Comparison of ENCODE assay signal across 8 mouse cellular contexts in genomic region chr10:128095003-128095636, GRCm38 (mm10). TPM values are rescaled to one million over a fixed set of nuclear protein-coding genes. Genes with fewer than 3 reads are reported as not detected.
DNase-seq lines count a peak whose midpoint lies in the region; ATAC-seq and TF ChIP-seq lines count a peak whose summit lies in the region.

No protein-coding gene starts in this region.

- intact Hi-C loops in heart, postnatal 14 days (cut with DNase I): loop anchor here (5.0 kb wide), 2 partner anchors 47 to 207 kb away; partner anchors contain the start of gene Pan2
- intact Hi-C loops in left cerebral cortex, adult 2 months (cut with DNase I): no loop called here

- peak overlapping the region; percentile 90 for H3K4me3 ChIP-seq in heart, embryonic 13.5 days
- H3K4me3 ChIP-seq in thymus, adult 2 months (ENCODE audit: control insufficient read depth, insufficient read depth, low read length): no peak overlapping the region
- peak overlapping the region; percentile 85; the same call in 1 of the 2 replicates for H3K4me3 ChIP-seq in limb, embryonic 15.5 days
- no peak overlapping the region for H3K4me3 ChIP-seq in left cerebral cortex, adult 2 months

- H3K27ac ChIP-seq in heart, embryonic 13.5 days (replicated peaks): peak overlapping the region; percentile 98
- H3K27ac ChIP-seq in thymus, adult 2 months (ENCODE audit: control insufficient read depth, insufficient read depth, low read length): peak overlapping the region; percentile 16; the same call in 1 of the 2 replicates
- peak overlapping the region; percentile 91; the same call in 1 of the 2 replicates for H3K27ac ChIP-seq in limb, embryonic 15.5 days
- no peak overlapping the region for H3K27ac ChIP-seq in left cerebral cortex, adult 2 months

- peaks cover 67% of the 10 kb centered on the region for H3K4me1 ChIP-seq in heart, embryonic 13.5 days
- peaks cover 22% of the 10 kb centered on the region for H3K4me1 ChIP-seq in thymus, adult 2 months (replicated peaks; ENCODE audit: control insufficient read depth, insufficient read depth, low read length)
- H3K4me1 ChIP-seq in limb, embryonic 15.5 days: peaks cover 53% of the 10 kb centered on the region

- no peak for ATAC-seq in heart, embryonic 13.5 days (ENCODE audit: extremely low read depth, insufficient number of reproducible peaks, low FRiP score, low TSS enrichment)
- ATAC-seq in limb, embryonic 15.5 days (ENCODE audit: insufficient number of reproducible peaks, low FRiP score, low TSS enrichment, low read depth): no peak

- WGBS in heart, embryonic 13.5 days: 31% methylated on average over 9 of the region's 9 CpGs
- WGBS in thymus, adult 2 months: 30% methylated on average over 9 of the region's 9 CpGs
- WGBS in limb, embryonic 15.5 days: 42% methylated on average over 9 of the region's 9 CpGs

- H3K36me3 ChIP-seq in heart, embryonic 13.5 days: peaks cover 8% of the 10 kb centered on the region
- H3K36me3 ChIP-seq in thymus, adult 2 months (ENCODE audit: control insufficient read depth, insufficient read depth, low read length): peaks cover 2% of the 10 kb centered on the region
- peaks cover 8% of the 10 kb centered on the region; the same call in 1 of the 2 replicates for H3K36me3 ChIP-seq in limb, embryonic 15.5 days

- TF ChIP-seq POLR2A in thymus, adult 2 months (IDR thresholded peaks at IDR 0.05; ENCODE audit: control insufficient read depth, extremely low read depth, insufficient read depth, low read length, poor library complexity): no peak

- H3K9ac ChIP-seq in heart, embryonic 13.5 days: peak overlapping the region; percentile 95
- H3K9ac ChIP-seq in limb, embryonic 15.5 days: no peak overlapping the region

- DNase-seq in heart, postnatal 14 days: no peak
- no peak for DNase-seq in thymus, adult 2 months
- no peak for DNase-seq in thymus, adult 18-20 months
- no peak for DNase-seq in left cerebral cortex, adult 2 months (ENCODE audit: extremely low spot score in 1 of 2, low spot score in 2 of 2)
- DNase-seq in cerebellum, adult 8-10 months: no peak
- no peak for DNase-seq in layer of hippocampus, adult 11-12 months (ENCODE audit: low spot score)

- H3K9me3 ChIP-seq in heart, embryonic 13.5 days: no peaks in the 10 kb centered on the region
- no peaks in the 10 kb centered on the region for H3K9me3 ChIP-seq in limb, embryonic 15.5 days

- TF ChIP-seq CTCF in thymus, adult 2 months (IDR thresholded peaks at IDR 0.05; ENCODE audit: borderline replicate concordance, control insufficient read depth, extremely low read depth, insufficient read depth, low read length, poor library complexity): no peak
- no peak for TF ChIP-seq CTCF in left cerebral cortex, adult 2 months (IDR thresholded peaks at IDR 0.05)

- no peaks in the 10 kb centered on the region for H3K27me3 ChIP-seq in heart, embryonic 13.5 days (replicated peaks)
- H3K27me3 ChIP-seq in thymus, adult 2 months (ENCODE audit: control insufficient read depth, insufficient read depth, low read length): no peaks in the 10 kb centered on the region
- no peaks in the 10 kb centered on the region for H3K27me3 ChIP-seq in limb, embryonic 15.5 days

- H3K4me2 ChIP-seq in heart, embryonic 13.5 days: peak overlapping the region; percentile 82
- peak overlapping the region; percentile 41 for H3K4me2 ChIP-seq in limb, embryonic 15.5 days

RNA-seq across cellular contexts. Expression of gene Baz2a, which starts 3.7 kb away (rescaled TPM):
- polyA plus RNA-seq in heart, embryonic 13.5 days (2015; fragmentation: Nextera tagmentation; extraction: Ambion mirVana): 7.4 and 8.0 TPM in 2 replicates
- 10 to 100 TPM; 27.2 to 27.4 TPM for total RNA-seq in heart, postnatal 14 days (2021)
- polyA plus RNA-seq in thymus, adult 2 months (2012; rRNA removed): 126 and 131 TPM in 2 replicates
- 10.4 TPM in 2 replicates for polyA plus RNA-seq in limb, embryonic 15.5 days (2015; fragmentation: Nextera tagmentation; extraction: Ambion mirVana)
- 10 to 100 TPM; 42.2 to 45.1 TPM for total RNA-seq in left cerebral cortex, adult 2 months (2021)

RNA-seq across cellular contexts. Expression of gene Atp5b, which starts 12.0 kb away (rescaled TPM):
- 4,907 and 5,417 TPM in 2 replicates for polyA plus RNA-seq in heart, embryonic 13.5 days (2015; fragmentation: Nextera tagmentation; extraction: Ambion mirVana)
- 1,000 to 10,000 TPM; 8,344 to 8,412 TPM for total RNA-seq in heart, postnatal 14 days (2021)
- 3,947 and 4,074 TPM in 2 replicates for polyA plus RNA-seq in thymus, adult 2 months (2012; rRNA removed)
- polyA plus RNA-seq in limb, embryonic 15.5 days (2015; fragmentation: Nextera tagmentation; extraction: Ambion mirVana): 1,886 and 2,113 TPM in 2 replicates
- total RNA-seq in left cerebral cortex, adult 2 months (2021): 1,000 to 10,000 TPM; 1,628 to 1,633 TPM

RNA-seq across cellular contexts. Expression of gene Ptges3, which starts 36.4 kb away (rescaled TPM):
- 301 and 338 TPM in 2 replicates for polyA plus RNA-seq in heart, embryonic 13.5 days (2015; fragmentation: Nextera tagmentation; extraction: Ambion mirVana)
- 10 to 100 TPM; 71.7 to 80.0 TPM for total RNA-seq in heart, postnatal 14 days (2021)
- 55.7 and 99.1 TPM in 2 replicates for polyA plus RNA-seq in thymus, adult 2 months (2012; rRNA removed)
- 402 and 459 TPM in 2 replicates for polyA plus RNA-seq in limb, embryonic 15.5 days (2015; fragmentation: Nextera tagmentation; extraction: Ambion mirVana)
- 100 to 1,000 TPM; 121 to 123 TPM for total RNA-seq in left cerebral cortex, adult 2 months (2021)

RNA-seq across cellular contexts. Expression of gene Naca, which starts 59.7 kb away (rescaled TPM):
- polyA plus RNA-seq in heart, embryonic 13.5 days (2015; fragmentation: Nextera tagmentation; extraction: Ambion mirVana): 540 TPM in 2 replicates
- 100 to 1,000 TPM; 510 TPM for total RNA-seq in heart, postnatal 14 days (2021)
- 204 and 209 TPM in 2 replicates for polyA plus RNA-seq in thymus, adult 2 months (2012; rRNA removed)
- 697 and 704 TPM in 2 replicates for polyA plus RNA-seq in limb, embryonic 15.5 days (2015; fragmentation: Nextera tagmentation; extraction: Ambion mirVana)
- 100 to 1,000 TPM; 310 to 314 TPM for total RNA-seq in left cerebral cortex, adult 2 months (2021)

Comparison
In these comparisons a context has a peak if more than half of its experiments do, and no peak if none do; other contexts are left out.
1. H3K4me3 ChIP-seq: peak in heart, embryonic 13.5 days (single experiment) and limb, embryonic 15.5 days (single experiment); none in thymus, adult 2 months (single experiment) and left cerebral cortex, adult 2 months (single experiment).
2. RNA of gene Baz2a, which starts 3.7 kb away (polyA plus RNA-seq): 126 to 131 TPM in thymus, adult 2 months; 10.4 TPM in limb, embryonic 15.5 days and 7.4 to 8.0 TPM in heart, embryonic 13.5 days; every median in the first group is over 10 times any median in the second.